Mouse (Mus musculus) frontal cortex, adult 2 months (tissue): ENCODE data around the gene Ncor2. TPM values are rescaled to one million over a fixed set of nuclear protein-coding genes. Genes with fewer than 3 reads are reported as not detected.
"Not testable (repeated sequence)": the region's sequence is repeated elsewhere in the genome, so short reads cannot be mapped to it uniquely, and the experiment has no call there.

Source experiments
- DNase-seq, 2 experiments: peaks; one replicate each; pipeline ENCODE4 v3.0.0; 2022; ENCODE audit warnings: low spot score in 1 of 2; ENCODE audit errors: extremely low spot score in 1 of 2
- polyA plus RNA-seq: library from polyadenylated mRNA; depleted of rRNA; stranded (reverse); fragments of >200 nt; gene quantifications from 2 replicates; pipeline ENCODE4 v1.2.3, GENCODE M21; 2012; rRNA removed

Ncor2 gene
- 115 and 145 TPM in 2 replicates for polyA plus RNA-seq

DNA sequence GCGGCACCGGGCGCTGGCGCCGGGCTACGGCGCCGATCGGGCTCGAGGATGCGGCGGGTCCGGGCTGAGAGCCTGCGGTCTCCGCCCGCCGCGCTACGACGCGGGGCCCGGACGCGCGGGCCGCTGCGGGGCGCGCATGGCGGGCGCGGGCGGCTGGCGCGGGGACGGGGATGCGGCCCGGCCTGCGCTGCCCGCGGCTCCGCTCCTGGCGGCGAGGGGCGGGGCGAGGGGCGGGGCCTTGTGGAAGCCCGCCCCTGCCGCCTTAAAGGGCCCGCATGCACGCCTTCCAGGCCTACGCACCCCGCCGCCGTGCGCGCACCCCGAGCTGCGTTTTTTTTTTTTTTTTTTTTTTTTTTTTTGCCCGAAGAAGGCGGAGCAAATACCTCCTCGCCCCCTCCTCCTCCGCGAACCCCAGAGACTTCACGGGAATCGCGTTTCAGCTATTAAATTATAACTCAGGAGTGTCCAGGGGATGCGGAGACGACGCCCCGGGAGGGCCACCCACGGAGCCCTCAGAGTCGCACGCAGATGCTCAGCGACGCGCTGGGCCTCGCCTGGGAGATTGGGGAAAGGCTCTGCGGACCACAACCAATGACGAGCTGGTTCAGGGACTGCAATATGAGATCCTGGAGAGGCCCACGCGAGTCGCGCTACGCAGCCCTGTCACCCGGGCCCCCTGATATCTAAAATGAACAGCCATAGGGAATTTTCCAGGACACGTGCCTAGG lies at the start of gene Ncor2:
Gene Ncor2 (minus strand): TSS at position 213 of the 728 bp plus-strand sequence.
- peak; percentile 56 to 83 for DNase-seq

DNA sequence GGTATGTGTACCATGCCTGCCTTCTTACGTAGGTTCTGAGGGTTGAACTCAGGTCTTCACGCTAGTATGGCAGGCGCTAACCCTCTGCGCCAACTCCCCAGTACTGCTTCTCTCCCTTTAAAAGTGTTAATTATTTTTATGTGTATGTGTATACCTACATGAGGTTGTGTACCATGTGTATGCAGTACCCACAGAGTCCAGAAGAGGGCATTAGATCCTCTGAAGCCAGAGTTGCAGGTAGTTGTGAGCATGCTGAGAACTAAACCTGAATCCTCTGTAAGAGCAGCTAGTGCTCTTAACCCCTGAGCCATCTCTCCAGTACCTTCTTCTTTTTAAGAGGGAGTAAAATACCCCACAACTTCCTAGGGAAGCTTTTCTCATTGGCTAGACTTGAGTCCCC lies 48.7 kb upstream of the Ncor2 start:
- no peak for DNase-seq

DNA sequence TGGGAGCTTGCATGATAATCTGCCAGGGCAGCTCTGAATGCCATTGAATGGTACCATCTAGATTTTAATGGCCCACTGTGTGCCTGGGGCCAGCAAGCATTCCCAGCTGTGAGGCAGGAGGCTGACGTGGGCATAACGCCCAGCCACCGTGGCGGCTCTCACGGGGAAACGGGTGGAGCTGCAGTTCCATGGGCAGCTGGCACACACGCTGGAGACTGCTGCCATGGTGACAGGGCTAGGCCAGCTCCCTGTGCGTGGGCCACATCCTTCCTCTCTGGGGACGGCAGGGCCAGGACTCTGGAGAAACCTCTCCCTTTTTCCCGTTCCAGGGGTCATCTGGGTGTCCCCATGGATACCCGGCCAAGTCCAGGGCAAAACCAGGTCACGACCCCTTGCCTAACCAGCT lies 47.2 kb upstream of the Ncor2 start:
- DNase-seq, result peak; percentile 72 to 88

DNA sequence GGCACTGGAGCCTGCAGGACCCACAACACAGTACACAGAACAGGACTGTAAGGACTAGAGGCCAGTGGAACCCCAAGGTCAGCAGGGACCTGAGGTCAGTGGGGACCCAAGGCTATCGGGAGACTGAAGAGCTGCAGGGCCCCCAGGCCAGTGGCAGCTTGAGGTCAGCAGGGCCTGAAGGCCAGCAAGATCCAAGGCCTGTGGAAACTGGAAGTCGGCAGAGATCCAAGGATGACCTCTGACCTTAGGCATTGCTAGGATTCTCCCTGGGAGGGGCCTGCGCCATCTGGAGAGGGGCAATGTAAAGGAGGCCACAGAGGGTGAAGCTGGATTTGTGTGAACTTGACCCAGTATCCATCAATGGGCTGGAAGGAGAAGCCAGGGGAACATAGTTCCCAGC lies 45.9 kb upstream of the Ncor2 start:
- no peak for DNase-seq

DNA sequence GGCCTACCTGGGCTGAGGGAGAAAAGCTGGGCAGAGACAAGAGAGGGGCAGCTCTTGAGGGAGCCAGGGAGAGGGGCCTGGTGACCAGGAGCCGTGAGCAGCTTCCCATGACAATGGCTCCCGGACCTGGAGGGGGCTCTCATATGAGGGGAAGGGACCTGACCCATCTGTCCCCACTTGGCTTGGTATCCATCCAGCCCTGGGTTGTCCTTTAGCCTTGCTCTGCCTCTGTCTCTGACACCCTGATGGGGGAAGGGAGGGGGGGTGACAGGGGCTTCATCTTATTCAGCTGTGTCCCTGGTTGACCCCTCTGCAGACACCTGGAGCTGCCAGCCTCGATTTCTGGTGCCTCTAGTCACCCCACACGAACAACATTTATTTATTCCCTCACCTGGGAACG lies 44.9 kb upstream of the Ncor2 start:
- no peak for DNase-seq

DNA sequence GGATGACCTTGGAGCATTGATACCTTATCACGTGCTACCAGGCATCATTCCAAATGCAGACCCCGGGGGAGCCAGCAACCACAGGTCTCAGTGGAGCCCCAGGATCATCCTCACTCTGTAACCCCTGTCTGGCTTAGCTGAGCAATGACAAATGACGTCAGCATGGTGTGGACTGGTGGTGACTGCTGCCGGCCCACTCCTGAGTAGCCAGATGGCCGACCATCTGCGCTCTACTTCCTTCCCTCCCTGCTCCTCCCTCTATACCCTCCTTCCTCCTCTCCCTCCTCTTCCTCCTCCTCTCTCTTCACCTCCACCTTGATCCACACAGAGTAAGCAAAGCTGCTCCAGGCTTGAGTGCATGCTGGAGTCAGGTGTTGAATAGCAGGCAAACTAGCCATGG lies 43.7 kb upstream of the Ncor2 start:
- DNase-seq, result peak in 1 of 2 experiments; percentile 70

DNA sequence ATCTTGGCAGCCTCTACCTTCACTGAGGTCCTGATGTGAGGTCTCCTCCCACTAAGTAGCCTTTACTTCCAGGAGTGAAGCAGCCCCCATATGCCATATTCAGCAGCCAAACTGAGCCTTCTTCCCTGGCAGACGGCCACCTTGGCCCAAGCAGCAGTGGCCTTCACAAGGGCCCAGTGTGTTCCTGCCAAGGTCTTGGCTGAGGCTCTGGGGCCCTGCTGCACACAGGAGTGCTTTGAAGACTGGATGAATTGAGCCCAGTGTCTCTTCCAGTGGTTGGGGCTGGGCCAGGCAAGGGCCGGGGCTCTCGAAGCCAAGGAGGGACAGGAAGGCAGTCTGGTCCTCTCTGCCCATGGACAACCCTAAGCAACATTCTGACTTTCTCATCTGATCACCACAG lies 42.8 kb upstream of the Ncor2 start:
- peak; percentile 66 to 79 for DNase-seq

DNA sequence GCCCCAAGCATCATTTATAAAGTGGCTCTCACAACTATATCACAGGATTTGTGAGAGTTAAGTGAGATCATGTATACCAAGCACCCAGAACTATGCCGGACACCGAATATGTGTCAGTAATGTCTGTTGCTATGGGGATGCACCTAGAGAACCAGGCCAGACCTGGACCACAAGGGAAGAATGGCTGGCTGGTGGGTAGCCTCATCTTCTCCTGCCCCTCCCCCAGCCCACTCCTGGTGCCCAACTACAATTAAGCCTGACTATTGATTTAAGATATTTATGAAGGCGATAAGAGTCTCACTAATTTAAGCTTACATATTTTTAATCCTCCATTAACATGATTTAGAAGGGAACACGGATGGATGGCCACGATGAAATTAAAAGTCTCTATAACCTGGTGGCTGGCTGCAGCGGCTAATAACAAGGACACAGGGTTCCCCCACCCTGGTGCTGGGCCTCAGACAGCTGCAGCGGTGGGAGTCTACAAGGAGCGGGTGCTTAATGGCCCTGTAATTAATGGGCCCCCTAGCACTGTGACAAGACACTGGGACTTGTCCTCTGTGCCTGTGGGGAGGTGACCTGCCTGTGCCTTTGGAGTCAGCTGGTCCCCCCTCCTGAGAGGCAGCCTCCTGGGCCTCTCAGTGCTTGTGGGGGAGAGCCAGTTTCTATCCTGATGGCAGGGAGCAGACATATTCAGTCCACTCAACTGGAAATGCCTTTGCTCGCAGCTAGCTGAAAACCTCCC lies 38.6 kb upstream of the Ncor2 start:
- DNase-seq, result no peak

DNA sequence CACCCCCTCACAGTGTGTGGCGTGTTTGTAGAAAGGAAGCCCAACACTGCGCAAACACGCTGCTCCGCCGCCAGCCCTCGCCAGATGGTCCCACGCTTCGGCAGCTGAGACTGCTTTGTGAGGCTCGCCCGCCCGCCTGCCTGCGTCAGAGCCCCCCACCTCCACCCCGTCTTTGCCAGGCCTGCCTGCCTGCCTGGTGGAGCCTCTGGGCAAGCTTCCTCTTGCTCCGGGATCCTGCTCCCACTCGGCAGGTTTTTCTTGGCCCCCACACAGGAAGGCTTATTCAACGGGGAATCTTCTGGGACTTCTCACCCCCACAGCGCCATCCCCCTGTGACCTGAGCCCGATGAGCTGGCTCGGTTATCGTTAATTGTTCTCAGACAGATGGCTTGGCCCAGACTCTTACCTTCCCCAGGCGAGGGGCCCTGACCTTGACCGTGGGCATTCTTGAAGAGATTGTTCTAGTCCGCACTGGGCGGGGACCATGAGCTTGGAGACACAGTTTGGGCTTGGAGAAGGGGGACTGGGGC lies 37.0 kb upstream of the Ncor2 start:
- peak; percentile 79 to 94 for DNase-seq

DNA sequence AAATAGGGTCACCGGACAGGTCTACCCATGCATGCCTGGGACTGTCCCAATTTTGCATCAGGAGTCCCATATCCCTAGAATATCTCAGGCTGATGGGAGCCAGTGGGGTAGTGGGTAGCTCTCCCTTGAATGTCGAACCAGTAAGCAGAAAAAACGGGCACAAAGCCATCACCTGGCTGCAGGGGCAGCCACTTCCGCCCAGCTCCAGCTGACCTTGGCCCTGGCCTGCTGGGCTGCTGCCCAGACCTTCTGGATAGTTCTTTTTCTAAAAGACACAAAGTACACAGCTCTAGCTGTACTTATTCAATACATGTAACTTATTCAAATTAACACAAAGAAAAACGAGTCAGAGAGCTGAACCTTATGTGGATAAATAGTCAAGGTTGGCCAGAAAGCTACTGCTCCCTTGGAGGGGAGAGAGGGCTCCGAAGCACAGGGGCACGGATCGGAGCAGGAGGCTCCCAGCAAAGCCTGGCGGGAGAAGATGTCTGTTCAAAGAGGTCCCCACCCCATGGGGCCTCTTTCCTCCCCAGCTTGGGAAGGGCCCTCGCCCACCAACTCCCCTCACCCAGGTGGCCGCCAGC lies 36.4 kb upstream of the Ncor2 start:
- DNase-seq, result no peak

DNA sequence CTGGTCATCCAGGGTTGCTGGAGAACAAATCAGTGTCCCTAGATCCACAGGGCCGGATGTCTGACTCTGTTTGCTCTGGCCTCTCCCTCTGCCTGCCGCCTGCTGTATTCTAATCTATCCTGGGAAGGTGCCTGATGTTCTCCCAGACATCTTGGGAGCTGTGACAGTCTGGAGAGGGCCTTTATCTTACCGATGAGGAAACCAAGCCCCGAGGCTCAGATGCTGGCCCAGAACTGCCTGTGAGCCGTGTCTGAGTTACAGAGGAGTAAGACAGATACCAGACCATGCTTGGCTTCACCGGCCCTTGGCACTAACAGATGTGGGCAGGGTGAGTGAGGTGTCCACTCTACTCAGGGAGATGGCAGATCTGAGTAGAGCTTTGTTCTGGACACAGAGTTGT lies 35.0 kb upstream of the Ncor2 start:
- no peak for DNase-seq

DNA sequence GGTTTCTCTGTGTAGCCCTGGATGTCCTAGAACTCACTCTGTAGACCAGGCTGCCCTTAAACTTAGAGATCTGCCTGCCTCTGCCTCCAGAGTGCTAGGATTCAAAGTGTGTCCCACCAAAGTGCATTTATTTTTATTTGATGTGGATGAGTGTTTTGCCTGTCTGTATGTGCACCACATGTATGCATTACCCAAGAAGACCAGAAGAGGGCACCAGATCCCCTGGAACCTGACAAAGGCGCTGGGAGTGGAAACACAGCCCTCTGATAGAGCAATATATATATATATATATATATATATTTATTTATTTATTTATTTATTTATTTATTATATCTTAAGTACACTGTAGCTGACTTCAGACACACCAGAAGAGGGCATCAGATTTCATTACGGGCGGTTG lies 25.9 kb upstream of the Ncor2 start:
- DNase-seq, result not testable (repeated sequence)

DNA sequence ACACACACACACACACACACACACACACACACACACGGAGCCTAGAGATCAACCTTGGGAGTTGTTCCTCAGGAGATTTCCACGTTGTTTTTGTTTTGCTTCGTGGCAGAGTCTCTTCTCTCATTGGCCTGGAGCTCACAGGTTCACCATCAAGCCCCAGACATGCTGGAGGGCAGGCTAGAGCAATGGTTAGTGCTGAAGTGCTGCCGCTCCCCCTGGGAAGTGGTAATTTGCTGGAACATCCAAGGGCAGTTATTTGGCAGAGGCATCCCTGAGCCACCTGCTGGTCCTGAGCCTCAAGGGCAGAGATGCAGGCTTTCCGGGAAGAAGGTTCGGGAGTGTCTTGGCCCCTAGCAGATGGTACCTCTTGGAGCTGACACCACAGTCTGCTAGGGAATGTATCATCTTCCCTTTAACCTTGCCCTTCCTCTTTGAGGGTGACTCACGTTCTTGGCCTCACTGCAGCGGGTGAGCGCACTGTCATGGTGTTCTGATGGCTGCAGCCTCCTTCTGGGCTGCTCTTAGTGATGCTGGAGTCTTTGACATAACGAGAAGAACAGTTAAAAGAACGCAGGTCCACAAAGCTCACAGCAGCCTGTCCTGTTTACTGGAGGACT lies 25.3 kb upstream of the Ncor2 start:
- no peak for DNase-seq

DNA sequence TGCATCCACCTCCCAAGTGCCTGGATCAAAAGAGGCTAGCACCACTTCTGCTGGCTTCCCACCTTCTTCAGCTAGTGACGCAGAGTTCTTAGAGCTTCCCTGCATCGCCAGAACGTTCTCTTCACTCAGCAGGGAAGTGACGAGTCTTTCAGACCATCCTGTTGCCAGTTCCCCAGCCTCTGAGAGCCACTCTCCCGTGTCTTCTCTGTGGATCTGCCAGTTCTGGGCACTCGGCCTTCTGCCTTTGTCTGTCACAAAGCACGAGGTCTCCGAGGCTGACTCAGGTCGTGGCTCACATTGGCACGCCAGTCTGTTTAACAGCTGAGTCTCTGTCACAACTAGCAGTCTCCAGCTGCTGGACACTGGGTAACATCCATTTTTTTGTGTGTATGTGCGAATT lies 24.7 kb upstream of the Ncor2 start:
- DNase-seq, result peak in 1 of 2 experiments; percentile 56

DNA sequence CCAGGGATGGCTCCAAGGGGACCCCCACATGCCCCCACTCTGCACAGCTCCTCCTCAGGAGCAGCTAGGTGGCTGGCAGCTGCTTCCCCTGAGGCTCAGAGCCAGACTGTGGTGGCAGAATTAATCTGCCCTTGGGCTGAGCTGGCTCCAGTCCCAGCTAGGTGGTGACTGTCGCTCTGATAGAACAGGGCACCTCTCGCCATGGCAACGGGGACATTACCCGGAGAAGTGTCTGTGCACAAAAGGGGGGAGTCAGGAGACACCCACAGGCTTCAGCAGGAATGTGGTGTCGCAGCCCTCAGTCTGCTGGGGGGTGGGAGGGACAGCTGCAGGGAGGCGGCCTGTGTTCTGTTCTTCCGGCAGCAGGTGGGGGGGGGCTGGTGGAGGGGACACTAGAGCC lies 24.1 kb upstream of the Ncor2 start:
- DNase-seq, result peak in 1 of 2 experiments; percentile 75

DNA sequence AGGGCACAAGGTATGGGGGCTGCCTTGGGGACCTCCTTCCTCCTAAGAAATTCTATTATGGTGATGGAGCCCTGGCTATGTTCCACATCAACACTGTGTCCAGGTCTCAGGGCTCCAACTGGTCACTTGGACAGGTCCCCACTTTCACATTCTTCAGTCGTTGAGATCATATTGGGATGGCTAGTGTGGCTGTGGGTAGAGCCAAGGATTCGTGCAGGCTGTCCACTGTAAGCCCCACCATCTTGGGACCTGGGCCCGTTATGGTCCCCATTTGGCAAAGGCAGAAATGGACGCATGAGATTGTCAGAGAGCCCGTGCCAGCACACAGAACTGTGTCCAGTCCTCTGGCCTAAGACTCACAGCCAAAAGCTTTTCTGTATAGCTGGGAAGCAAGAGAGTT lies 23.1 kb upstream of the Ncor2 start:
- DNase-seq, result no peak

DNA sequence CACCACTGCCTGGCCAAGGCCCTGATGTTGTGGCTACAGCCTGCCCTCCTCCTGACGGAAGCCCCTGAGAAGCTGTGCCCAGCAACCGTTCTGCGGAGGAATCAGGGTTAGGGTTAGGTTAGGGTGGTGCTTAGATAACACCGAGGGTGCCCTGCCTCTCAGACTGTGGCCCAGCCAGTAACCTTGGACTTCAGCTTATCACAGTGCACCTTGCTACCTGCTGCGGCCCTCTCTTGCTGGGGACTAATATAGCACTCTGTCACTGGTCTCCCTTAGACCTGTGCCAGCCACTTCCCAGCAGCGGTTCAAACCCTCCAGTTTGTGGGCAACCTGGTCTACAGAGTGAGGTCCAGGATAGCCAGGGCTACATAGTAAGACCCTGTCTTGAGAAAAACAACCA lies 20.1 kb upstream of the Ncor2 start:
- no peak for DNase-seq

DNA sequence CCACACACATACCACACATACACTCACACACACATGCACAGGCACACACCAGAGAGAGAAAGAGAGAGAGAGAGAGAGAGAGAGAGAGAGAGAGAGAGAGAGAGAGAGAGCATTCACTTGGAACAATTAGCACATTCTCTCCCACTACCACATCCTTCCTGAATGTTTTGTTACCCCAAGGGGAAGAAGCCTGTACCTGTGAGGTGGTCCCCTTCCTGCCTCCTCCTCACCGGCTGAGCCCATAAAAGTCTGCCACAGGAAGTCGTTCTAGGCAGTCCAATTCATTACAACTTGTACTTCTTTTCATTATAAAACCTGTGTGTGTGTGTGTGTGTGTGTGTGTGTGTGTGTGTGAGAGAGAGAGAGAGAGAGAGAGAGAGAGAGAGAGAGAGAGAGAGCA lies 18.3 kb upstream of the Ncor2 start:
- not testable (repeated sequence) for DNase-seq

DNA sequence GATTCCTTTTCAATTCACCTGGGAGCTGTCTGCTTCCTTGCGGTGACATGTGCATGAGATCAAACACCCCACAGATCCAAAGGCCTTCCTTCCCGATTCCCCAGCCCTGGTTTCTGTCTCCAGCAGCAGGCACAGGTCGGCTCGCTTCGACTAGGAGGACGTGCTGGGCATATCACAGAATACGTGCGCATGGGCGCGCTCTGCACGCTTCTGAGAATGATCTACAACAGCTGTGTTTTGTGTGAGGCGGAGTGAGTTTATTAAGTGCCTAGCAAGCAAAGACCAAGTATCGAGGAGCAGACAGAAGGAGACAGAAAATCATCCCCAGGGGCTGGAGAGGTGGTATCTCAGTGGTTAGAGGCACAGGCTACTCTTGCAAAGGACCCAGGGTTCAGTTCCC lies 17.0 kb upstream of the Ncor2 start:
- DNase-seq, result no peak

DNA sequence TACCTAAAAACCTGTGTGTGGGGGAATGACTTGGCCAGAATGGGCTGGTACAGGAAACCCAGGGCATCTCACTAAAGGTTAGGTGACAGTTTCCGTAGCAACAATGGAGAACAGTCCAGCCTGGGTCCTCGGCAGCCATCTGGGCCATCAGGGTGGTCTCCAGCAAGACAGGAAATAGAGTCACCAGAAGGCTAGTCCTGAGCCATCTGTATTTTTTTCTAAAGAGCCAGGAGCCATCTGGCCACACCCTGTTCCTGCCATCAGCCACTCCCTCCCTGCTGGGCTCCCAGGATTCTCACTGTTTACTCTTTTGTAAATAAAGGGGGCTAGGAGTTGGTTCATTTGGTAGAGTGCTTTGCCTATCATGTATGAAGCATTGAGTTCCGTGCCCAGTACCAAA lies 16.1 kb upstream of the Ncor2 start:
- no peak for DNase-seq
